Mouse (Mus musculus) gastrocnemius, adult 8-10 months (tissue): ENCODE results near the gene Cfap77. TPM values are rescaled to one million over a fixed set of nuclear protein-coding genes. Genes with fewer than 3 reads are reported as not detected.

ENCODE experiments used
- DNase-seq, 2 experiments: peaks; one replicate each; pipeline ENCODE4 v3.0.0; 2022; ENCODE audit warnings: low spot score in 2 of 2
- total RNA-seq, 4 experiments: library from RNA; stranded (reverse); gene quantifications; 2 replicates each; pipeline ENCODE4 v1.2.4; 2022

Cfap77 gene
- total RNA-seq, 4 experiments from 2014 or later = not detected

DNA sequence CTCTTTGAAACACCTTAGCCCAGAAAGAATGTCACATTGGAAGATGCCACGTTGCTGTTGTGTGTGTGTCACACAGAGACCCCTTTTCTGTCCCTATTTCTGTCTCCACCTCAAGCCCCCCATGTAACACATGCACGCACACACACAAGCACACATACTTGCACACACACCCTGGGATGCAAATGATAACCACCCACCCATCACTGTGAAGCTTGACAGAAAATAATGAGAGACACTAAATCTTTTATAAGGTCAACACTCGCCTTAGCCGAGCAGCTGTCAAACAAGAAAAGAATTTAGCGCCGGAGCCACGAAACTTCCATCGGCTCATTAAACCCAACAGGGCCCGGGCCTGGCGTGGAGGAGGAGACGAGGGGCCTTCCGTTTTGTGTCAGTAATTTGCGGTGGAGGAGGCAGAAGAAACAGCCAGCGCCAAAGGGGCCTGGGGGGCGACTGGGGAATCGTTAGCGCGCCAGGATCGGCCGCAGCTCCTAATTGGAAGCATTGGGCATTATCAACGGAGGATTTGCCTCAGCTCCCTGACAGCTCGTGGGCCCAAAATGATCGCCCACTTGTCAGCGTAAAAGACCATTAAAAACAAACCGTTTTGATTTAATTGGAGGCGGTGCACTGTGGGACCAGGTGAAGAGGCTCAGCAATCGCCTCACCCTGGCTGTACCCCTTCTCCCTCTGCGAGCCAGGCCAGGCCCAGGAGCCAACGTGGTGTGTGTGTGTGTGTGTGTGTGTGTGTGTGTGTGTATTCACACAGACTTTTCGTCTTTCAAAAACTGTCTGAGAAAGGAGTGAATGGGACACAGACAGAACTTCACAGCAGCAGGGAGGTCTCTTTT, 111.0 kb downstream of the Cfap77 start:
- DNase-seq = no peak

DNA sequence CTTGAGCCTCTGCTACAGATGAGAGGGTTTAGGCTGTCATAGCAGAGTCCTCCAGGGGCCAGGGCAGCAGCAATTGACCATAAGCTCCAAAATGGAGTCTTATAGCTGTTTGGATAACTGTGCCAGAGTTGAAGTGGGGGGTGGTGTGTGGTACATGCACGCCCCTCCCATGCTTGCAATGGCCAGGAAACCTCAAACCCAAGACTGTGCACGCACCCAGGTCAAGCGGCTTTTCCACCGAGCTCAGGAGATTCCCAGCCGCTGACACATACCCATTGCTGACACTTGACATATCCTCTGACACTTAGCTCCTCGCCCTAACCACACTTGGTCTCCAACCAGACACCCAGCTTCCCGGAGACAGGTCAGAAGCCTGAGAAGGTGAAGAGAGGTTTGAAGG, 115.9 kb downstream of the Cfap77 start:
- DNase-seq = no peak

DNA sequence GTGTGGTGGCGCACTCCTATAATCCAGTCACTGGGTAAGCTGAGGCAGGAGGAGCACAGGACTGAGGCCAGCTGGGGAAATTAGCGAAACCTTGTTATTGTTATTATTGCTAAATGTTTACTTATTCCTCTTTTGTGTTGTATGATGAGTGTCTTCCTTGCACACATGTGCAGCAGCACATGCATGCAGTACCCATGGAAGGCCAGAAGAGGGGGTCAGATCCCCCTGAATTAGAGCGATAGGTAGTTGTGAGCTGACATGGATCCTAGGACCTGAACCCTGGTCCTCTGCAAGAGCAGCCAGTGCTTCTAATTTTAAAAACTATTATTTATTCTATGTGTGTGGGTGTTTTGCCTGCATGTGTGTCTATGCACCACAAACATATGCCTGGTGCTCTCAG, 124.3 kb downstream of the Cfap77 start:
- no peak for DNase-seq

DNA sequence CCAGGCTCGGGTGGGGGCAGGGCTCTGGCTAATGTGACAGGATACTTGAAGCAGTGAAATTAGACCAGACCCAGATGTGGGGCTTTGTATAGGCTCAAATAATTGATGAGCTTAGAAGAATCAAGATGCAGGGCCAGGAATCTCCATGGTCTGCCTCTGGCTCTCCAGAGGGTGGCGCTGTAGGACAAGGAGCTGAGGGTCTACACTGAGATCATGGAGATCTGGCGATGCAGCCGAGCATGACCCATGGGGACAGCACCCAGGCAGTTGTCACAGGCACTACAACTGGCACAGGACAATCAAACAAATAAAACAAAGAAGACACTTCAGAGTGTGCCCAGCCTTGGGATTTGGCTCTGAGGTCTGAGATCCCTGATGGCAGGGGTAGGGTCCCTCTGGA, 131.0 kb downstream of the Cfap77 start:
- DNase-seq = peak in 1 of 2 experiments; percentile 13

DNA sequence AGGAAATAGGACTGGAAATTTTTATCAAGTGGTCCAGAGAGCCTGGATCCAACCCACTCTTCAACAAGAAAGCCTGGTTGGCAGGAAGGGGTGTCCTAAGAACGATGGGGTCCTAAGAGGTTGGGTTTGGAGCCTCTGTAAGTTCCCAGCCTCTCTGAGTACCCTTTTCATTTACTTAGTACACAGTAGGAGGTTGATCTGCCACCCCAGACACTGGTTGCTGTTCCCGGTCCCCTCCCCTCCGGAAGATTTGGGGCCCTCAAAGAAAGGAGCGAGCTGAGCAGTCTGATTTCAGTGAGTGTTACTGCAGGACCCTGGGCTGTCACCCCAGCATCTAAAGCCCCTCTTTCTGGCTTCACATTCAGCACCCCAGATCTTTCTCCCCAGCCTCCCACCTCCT, 135.9 kb downstream of the Cfap77 start:
- no peak for DNase-seq

DNA sequence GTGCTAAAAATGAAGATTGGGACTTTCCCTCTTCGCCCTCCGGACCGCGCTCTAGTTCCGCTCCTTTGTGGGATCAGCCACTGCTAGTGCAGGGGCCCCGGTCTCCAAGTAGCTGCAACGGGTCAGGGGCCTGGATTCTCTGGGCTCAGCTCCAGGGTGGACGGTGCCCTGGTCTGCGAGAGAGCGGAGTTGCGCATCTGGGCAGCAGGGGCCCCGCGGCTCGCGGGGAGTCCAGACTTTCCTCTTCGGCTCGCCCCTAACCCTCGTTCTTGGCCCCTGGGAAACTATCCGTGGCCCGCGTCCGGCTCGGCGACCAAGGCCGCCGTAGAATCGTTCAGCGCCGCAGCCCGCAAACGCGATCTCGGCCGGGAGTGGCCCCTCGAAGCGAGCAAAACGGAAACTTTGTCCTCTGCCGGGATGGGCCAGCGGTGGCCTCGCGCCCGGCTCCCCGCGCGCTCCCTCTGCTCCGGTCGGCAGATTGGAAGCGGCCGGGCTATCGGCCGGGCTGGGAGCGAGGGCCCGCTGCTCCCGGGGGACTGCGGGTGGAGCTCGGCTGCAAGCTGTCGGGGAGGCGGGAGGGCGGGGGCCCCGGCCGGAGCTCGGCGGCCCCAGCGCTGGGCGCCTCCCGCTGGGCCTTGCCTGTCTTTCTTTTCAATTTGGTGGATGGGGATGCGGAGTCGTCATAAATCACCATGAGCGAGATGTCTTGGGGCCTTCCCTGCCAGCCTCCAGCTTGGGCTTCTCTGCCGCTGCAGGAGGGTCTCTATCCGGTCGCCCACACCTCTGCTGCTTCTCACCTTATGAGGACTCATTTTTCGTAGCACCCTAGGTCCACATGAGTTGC, 137.1 kb downstream of the Cfap77 start:
- DNase-seq = no peak

DNA sequence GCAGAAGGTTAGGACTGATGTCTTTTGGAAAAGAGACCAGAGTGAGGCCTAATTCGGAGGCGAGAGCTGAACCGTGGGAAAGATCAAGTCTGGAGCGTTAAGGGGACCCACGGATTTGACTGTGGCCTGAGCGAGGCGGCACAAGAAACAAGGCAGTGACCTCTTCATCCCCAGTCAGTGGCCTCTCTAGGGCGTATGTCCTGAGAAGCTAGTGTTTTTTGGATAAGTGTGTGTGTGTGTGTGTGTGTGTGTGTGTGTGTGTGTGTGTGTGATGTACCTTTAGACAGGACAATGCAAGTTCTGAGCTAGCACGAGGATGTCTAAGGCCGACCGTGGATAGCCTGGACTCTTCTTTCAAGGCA, 137.7 kb downstream of the Cfap77 start:
- DNase-seq = no peak

DNA sequence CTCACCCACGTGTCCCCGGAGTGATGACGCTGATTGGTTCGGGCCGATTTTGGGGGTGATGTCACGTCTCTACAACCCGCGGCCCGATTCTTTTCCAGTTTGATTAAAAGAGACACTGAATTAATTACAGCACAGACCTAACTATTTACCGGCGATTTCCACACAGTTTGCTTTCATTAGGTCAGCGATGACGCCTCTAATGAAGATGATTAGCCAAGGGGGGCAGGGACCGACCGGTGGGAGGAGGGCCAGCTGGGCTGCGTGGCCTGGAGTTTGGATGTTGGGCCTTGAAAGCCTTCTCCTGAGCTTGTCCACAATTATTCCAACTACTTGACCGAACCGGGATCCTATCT, 138.4 kb downstream of the Cfap77 start, which contains the start of gene Barhl1:
Barhl1 (minus strand) TSS at position 156 of the 353 bp plus-strand sequence.
- no peak for DNase-seq

DNA sequence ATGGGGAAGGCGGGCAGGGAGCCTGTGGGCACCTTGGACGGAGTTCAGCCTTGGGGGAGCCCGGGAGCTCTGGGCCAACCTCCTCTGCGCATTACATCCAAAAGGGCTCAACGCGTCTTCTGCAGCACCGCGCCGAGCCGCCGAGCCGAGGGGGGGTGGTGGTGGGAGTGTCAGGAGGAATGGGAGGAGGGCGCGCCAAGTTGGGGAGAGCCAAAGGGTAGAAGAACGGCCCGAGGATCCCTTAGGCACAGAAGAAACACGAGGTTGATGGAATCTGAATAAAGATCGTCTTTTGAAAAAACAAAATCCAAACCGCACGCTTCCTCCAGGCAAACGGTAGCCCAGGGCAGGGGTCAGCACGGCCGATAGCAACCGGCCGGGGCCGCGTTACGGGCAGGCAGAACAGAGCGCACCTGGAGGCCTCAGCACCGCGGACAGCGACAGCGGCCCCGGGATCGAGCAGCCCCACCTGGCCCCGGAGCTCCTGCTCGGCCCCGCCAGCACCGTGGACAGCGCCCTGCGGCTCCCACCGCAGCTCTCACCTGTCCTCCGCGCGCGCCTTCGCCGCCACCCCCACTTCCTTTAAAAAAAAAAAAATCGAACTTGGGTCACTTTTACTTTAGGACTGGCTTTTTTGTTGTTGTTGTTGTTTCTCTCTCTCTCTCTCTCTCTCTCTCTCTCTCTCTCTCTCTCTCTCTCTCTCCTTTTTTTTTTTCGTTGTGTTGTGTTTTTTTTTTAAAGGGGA, 138.9 kb downstream of the Cfap77 start:
- DNase-seq = peak in 1 of 2 experiments; percentile 38

DNA sequence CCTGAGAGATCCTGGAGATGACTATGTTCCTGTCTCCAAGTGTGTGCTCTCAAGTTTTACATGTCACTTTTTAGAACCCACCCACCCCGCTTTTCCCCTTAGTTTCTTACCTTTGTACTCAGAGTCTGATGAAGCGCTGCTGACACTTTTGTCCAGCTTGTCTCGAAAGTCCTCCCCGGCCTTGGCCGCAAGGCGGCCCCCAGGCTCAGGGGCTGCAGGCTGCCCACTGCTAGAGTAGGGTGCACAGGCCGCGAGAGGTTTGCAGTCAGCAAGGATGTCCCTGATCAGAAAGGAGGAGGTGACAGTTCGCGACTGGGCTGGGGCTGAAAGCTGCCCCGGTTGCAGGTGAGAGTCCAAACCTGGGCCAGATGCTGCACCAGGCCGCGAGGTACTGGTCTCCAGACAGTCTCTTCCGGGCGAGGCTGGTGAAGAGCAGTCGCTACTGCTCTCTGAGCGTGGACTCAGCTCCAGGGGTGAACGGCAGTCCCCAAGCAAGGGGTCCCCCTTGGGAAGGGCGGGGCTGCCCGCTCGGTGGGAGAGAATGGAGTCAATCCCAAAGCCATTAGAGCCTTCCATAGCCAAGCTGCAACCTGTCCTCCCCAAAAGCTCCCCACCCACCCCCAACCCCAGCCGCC, 139.6 kb downstream of the Cfap77 start:
- DNase-seq = no peak

DNA sequence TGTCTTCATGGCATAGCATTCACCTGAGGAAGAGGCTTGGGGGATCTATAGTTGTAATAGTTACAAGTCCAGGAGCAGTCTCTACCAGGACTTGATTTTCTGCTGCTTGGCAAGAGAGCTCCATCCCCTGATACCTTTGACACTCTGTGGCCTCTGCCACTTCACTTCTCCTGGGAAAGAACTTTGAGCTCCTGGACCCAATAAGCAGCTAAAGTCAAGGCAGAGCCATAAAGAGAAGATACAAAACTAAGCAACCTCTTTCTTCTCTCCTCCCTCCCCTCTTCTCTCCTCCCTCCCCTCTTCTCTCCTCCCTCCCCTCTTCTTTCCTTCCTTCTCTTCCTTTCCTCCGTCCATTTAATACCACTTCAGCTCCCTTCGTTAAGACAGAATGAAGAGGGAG, 140.7 kb downstream of the Cfap77 start:
- DNase-seq = no peak

DNA sequence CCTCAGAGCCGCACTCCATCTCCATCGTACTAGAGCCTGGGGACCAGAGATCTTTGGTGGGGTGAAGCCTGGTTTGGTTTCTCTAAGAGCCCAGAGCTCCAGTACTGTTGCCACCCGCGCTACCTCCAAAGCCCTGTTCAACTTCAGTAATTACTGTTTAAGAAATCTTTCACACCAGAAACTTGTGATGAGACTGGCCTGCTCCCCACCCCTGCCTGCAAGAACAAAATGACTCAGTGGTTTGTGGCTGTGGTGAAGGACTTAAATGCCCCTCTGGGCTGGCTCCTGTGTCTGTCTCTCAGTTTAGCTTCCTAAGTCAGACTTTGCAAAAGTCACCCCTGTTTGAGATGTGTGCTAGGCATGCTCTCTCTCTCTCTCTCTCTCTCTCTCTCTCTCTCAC, 141.9 kb downstream of the Cfap77 start:
- no peak for DNase-seq

DNA sequence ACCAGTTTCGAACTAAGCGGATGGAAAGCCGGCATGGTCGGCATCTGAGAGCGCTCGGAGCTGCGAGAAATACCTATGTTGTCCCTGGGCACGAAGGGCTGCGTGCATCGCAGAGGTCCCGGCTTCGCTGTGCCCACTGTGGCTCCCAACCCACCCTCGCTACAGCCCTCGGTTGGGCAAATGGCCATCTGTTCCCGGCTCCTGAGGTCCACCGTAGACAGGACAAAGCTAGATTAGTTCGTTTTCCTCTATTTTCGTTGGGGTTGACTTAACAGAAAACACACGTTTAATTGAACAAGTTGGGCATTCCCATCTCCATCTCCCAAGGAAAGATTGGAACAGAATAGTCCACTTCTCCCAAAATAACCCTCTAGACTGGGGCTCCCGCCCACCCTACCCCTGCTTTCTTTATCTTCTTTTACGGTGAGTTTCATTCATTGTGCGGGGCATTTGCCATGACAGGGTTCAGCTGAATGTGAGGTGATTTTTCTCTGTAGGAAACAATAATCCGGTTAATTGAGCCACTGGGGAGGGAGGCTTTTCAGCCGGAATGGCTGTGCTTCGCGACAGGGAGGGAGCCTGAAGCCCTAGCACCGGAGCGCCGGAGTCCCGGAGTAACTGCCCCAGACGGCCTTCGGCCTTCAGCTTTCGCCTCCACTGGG, 142.7 kb downstream of the Cfap77 start:
- DNase-seq = no peak

DNA sequence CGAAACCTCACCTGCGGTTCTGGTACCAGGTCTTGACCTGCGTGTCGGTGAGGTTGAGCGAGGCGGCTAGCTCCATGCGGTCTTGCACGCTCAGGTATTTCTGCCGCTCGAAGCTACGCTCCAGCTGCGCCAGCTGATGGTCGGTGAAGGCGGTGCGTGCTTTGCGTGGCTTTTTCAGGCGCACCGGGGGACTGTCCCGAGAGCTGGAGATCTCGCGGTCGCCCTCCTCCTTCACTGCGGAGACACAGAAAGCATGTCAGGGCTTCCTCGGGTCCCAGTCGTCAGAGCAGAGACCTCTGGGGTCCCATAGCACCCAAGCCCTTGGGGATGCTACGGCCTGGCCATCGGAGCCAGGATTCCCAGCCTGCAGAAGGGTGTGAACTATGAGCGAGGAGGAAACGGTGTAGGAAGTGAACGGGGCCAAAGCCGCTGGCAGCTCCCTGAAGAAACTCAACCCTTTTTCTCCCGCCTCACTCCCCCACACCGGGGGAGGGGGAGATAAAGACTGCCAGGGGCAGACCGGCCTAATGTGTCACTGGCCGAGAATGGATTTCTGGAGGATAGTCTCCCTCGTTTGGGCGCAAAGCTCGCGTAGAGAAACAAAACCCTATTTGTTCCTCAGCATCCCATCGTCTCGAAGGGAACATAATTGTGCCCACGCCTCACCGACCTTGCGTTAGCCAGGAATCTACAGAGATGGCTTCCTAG, 143.4 kb downstream of the Cfap77 start:
- DNase-seq = no peak

DNA sequence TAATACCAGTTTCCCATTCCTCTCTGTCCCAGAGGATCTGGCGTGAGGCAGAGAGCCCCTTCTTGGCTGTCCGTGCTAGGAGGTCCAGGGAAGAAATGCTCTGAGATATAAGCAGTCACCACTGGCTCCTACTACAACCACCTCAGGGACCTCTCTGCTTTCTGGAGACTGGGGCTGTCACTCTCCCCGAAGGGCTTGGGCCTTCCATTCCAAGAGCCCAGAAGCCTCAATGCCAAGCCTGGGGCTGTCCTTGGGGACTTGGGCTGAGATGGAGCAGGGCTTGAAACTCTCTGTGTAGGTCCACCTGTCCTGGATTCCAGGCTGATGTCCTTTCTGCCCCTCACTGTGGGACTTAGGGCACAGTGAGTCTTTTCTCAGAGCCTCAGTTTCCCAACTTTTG, 144.0 kb downstream of the Cfap77 start:
- DNase-seq = no peak

DNA sequence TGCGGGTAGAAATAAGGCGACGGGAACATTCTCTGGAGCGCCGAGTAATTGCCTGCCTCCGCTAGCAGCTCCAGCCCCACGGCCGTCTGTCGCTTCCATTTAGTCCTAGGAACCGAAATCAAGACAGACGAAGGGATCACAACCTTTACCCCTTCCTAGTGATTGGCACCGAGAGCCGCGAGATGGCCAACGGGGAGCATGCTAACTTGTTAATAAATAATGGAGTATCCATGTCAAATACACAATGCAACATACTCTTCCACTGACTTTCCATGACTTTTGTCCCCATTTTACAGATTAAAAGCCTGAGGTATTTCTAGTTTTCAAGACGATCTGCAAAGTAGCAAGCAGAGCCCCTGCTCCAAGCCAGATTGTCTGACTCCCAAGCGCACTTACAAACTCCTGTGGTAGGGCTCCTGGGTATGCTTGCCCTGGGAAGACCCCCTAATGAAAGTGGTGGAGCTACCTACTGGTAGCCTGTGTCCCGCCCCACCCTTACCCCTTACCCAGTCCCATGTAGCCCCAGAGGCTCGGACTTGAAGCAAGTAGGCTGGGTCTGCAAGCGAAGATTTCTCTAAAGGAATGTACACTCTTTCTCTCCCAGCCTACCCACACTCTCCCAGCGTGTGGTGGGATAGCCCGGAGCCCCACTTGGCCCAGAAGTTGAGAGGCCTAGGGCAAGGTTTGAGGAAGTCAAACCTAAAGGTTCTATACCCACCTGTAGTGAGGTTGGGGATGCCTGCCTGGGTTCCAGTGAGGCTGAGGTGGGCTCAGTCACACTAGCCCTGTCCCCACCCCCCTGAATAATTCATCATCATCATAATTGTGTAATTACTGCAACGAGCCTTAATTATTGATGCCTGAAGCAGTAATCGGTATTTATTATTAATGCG, 144.8 kb downstream of the Cfap77 start:
- no peak for DNase-seq

DNA sequence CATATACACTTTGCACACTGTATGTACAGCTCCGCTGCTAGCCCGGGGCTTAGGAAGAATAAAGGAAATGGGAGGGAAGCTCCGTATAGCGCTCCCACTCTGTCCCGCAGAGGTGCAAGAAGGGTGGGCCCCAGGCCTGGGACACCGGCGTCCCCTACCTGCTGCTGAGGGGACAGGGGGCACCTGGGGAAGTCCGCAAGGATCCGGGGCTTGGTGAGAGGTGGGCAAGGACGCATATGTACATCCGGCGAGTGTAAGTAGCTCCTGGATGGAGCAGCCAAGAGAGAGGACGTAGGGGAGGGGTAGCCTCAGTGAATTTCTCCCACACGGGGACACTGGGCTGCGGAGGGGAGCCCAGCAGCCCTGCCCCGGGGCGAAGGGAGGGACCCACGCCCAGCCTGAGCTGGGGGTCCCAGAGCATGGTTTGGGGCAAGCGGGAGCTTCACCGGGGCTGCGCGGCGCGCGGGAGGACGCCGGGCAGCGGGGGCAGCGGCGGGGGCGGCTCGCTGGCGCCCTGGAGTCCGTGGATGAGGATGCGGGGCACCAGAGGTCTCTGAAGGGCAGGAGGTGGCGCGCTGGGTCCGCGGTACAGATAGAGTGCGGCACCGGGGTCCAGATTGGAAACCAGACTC, 145.6 kb downstream of the Cfap77 start:
- no peak for DNase-seq

DNA sequence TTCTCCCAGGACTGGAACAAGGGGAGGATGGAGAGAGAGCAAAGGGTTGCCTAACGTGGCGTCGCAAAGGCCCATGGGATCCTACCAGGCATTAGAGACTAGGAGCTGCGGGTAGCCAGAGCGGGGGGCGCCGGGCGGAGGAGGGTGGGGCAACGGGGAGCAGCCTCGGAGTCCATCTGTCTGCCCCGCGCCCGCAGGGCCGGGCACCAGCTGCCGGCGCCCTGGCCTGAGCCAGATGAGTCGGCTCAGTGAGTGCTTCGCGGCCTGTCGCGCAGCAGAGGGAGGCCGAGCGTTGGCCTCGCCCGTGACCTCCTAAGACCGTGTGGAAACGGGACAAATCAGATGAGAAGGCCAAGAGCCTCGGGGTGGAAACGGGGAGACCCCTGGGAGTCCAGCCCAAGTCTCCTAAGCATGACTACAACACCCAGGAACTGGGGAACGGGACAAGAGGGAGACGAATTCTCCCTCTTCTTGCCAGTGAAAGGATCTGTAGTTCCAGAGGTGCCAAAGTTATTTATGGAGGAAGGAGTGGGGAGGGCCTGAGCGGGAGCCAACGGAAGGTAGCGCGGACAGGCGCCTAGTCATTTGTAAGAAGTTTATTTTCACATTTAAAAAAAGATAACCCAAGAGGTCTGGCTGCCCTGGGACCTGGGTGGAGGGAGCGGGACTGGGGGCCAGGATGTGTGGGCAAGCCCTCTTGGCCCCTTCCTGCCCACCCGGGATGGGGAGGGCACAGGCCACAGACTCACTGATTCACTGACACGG, 146.3 kb downstream of the Cfap77 start:
- DNase-seq = peak in 1 of 2 experiments; percentile 9
